Mouse (Mus musculus) mouse embryonic stem cell (cell line): Measurements from ENCODE around the gene Mkln1.
"Not testable (repeated sequence)": the region's sequence is repeated elsewhere in the genome, so short reads cannot be mapped to it uniquely, and the experiment has no call there.

Source experiments
- in situ Hi-C, 2 experiments: fragments of 300-500 bp; cut with MboI; formaldehyde crosslinking; loops; 1 replicate in 1 of 2; 3 replicates in 1 of 2; pipeline ENCODE4 v1.14.3; 2019 to 2020; ENCODE audit warnings: low sequenced_read_pairs in 2 of 2, low pct_unique_long_range_greater_than_20kb in 1 of 2, mixed read lengths in 1 of 2; ENCODE audit not compliant: unreplicated experiment in 1 of 2

Mkln1 gene

GRCm38 (mm10) chr6:31526929-31527328, 128.4 kb downstream of the Mkln1 start:
- in situ Hi-C loops = loop anchor here in 1 of 2 experiments (25.0 kb wide), 1 partner anchor 310 kb away; no protein-coding TSS in a partner anchor

- in situ Hi-C loops = loop anchor here in 1 of 2 experiments (25.0 kb wide), 1 partner anchor 309 kb away; no protein-coding TSS in a partner anchor
These were observed 129.4 kb downstream of the Mkln1 start for GRCm38 (mm10) chr6:31527897-31528296.

- in situ Hi-C loops = loop anchor here in 1 of 2 experiments (25.0 kb wide), 1 partner anchor 309 kb away; no protein-coding TSS in a partner anchor
These were observed 129.8 kb downstream of the Mkln1 start for GRCm38 (mm10) chr6:31528339-31528738.

DNA sequence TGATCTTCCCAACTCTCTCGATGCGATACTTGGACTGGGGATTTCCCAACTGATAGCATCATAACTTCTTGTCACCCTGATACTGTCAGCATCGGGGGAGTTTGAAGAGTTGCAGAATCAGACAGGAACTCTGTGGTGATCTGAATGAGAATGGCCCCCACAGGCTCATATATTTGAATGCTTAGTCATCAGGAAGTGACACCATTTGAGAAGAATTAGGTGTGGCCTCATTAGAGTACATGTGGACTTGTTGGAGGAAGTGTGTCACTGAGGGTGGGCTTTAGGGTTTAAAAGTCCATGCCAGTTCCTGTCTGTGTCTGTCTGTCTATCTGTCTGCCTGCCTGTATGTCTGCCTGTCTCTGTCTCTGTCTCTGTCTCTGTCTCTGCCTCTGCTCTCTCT, 133.3 kb downstream of the Mkln1 start:
- in situ Hi-C loops = loop anchor here (5.0 to 25.0 kb wide), 2 partner anchors 110 to 305 kb away; no protein-coding TSS in a partner anchor

GRCm38 (mm10) chr6:31534705-31535104, 136.2 kb downstream of the Mkln1 start:
- in situ Hi-C loops = loop anchor here (5.0 to 25.0 kb wide), 2 partner anchors 108 to 303 kb away; no protein-coding TSS in a partner anchor

GRCm38 (mm10) chr6:31537193-31537592, 138.7 kb downstream of the Mkln1 start:
- in situ Hi-C loops = loop anchor here in 1 of 2 experiments (25.0 kb wide), 1 partner anchor 300 kb away; no protein-coding TSS in a partner anchor

DNA sequence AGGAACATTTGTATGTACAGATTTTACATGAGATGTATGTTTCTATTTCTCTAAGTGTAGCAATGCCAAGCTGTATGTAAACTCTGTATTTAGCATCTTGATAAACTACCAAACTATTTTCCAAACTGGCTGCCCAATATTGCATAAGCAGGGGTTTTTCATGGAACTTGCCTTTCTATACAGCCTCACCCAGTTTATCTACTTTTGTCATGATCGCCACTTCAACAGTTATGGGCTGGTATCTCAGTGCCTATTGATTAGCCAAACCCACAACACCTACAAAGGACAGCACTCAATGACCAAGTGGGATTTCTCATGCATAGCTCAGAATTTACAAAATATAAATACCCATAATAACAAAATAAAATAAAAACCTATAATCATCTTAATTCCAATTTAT, 139.6 kb downstream of the Mkln1 start:
- in situ Hi-C loops = loop anchor here in 1 of 2 experiments (25.0 kb wide), 1 partner anchor 299 kb away; no protein-coding TSS in a partner anchor

GRCm38 (mm10) chr6:31540018-31540417, 141.5 kb downstream of the Mkln1 start:
- in situ Hi-C loops = loop anchor here in 1 of 2 experiments (25.0 kb wide), 1 partner anchor 297 kb away; no protein-coding TSS in a partner anchor

- in situ Hi-C loops = loop anchor here in 1 of 2 experiments (25.0 kb wide), 1 partner anchor 293 kb away; no protein-coding TSS in a partner anchor
These were observed 145.8 kb downstream of the Mkln1 start for GRCm38 (mm10) chr6:31544318-31544717.

- in situ Hi-C loops = loop anchor here in 1 of 2 experiments (25.0 kb wide), 1 partner anchor 288 kb away; no protein-coding TSS in a partner anchor
These were observed 151.0 kb downstream of the Mkln1 start for GRCm38 (mm10) chr6:31549361-31550051.

DNA sequence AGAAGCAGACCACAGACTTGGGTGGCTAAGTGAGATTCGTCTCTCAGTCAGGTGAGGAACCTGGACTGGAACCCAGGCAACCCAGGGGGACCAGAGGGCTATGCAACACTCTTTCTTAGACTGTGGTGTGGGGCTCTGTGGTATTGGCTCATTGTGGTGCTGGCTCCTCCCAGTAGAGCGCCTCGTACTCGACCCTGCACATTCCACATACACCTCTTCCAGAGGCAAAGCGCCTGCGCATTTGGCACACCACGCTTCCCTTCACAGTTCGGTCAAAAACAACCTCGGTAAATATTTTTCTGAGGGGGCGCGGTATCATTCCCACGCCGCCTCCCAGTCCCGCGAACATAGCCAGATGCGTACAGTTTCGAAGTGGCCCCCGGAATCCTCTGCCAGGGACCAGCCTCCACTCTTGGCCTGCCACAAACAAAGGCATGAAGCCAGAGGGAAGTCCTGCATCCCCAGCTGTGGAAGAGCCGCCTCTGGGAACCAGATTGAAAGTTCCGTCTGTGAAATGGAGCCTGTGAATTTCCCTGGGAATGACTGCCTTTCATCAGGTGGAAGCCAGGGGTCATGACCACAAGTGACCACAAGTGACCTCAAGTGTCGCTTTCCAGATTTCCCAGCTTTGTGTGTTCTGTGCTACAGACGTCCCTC, 152.5 kb downstream of the Mkln1 start:
- in situ Hi-C loops = no loop called here

DNA sequence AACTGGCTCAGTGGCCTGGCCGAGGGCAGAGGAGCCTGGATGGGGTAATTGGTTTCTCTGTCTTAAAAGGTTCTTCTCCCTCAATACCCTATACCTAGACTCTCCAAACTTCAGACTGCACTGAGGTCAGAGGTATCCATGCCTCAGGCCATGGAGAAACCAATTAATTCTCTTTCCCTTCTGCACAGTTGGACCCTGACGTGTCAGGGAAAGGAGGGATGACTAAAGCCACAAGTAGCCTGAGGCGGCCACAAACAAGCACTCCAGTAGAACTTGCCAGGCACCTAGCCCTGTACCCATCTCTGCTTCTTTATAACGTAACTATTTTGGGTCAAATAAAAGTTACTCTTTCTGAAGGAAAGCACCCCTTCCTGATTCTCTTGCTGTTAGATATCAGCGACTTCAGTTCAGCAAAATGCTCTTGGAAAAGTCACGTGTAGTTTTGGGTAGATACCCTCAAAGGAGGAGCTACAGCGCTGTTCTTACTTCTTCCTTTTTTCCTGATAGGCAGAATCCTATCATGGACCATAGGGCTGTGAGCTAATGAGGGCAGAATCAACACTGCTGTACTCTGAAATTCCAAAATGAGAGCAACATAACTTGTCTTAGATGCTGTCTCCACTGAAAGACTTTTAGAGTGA, 158.0 kb downstream of the Mkln1 start:
- in situ Hi-C loops = no loop called here

DNA sequence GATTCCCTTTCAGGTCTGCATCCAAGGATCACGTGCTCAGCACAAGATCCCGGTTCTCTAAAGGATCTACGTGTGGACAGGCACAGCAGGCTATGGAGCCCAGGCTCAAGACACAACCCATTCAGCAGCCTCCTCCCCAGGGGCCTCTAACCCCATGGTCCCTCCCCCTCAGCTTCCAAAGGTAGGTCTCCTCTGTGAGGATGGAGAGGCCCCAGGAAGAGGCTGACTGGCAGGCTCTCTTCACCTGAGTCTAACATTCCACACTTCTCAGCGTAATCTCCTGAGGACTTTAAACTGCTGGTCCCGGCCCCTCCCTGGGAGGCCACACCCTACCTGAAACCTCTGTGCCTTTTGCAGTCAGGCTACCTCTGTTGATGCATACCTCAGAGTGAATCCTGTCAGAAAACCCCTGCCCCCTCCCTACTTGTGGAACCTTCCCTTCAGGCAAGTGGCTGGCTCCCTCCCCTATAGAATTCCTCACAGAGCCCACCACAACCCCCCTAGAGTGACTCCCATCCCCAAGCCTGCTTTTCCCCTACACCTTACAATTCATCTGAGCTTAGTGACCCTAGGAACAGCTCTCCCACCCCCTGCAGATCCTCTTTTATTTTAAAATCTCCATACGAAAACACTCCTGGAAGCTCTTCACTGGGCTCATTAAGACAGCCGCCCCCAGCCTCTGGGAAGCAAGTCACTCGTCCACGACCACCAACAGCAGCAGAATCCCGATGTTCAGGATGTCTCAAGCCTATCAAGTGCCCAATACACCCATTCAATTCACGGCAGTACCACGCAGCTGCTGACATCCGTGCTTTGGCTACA, 161.8 kb downstream of the Mkln1 start:
- in situ Hi-C loops = no loop called here

GRCm38 (mm10) chr6:31561948-31562347, 163.4 kb downstream of the Mkln1 start:
- in situ Hi-C loops = not testable (repeated sequence)

GRCm38 (mm10) chr6:31562371-31563080, 164.0 kb downstream of the Mkln1 start:
- in situ Hi-C loops = no loop called here

- in situ Hi-C loops = no loop called here
These were observed 165.0 kb downstream of the Mkln1 start, which contains the start of gene Podxl for GRCm38 (mm10) chr6:31563235-31564181. Gene Podxl (minus strand): TSS chr6:31563981.
